Mouse (Mus musculus): ENCODE measurements at regions not wholly inside any gene's neighbourhood (a gene's known extent, or its start where the extent isn't known, plus 50 kb on each side); places are given as distances from the start of the nearest gene placed in this dataset.

DNA sequence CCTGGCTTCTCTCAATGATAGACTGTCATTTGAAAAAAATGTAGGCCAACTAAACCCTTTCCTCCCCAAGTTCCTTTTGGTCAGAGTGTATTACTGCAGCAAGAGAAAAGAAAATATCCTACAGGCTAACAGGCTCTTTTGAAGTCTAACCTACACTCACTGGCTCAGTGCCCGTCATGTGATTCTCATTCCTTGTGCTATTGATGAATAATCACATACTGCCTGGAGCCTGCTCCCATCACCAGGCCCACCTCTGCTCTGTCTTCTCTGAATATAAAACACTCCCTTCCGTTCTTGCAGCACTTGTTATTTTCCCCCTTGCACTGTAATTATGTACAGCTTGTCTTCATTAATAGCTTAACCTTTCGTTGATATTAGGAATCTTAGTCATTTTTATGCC lies 809.7 kb downstream of the Dpp10 start:
- no peaks in the 10 kb centered on the region for H3K27me3 ChIP-seq (ENCODE audit: control insufficient read depth, insufficient read depth, low read length)
- H3K27ac ChIP-seq (replicated peaks; ENCODE audit: low read depth, low read length) = no peak overlapping the region
- H3K9ac ChIP-seq (ENCODE audit: low read depth, low read length, severe bottlenecking) = no peak overlapping the region
- no peak overlapping the region for H3K4me2 ChIP-seq (replicated peaks; ENCODE audit: low read depth, low read length, severe bottlenecking)
- H3K9me3 ChIP-seq (ENCODE audit: control insufficient read depth, low read length) = no peaks in the 10 kb centered on the region
- H3K36me3 ChIP-seq (ENCODE audit: control insufficient read depth, insufficient read depth, low read length) = no peaks in the 10 kb centered on the region
- ATAC-seq (ENCODE audit: low FRiP score, low read depth) = no peak
- no peak for TF ChIP-seq POLR2A (IDR thresholded peaks at IDR 0.05; ENCODE audit: borderline replicate concordance, extremely low read depth, insufficient read depth, insufficient read length)
- WGBS = 49% methylated on average over 3 of the region's 3 CpGs
- DNase-seq (ENCODE audit: low spot score) = peak; percentile 13
- H3K4me3 ChIP-seq (replicated peaks; ENCODE audit: low read length) = no peak overlapping the region
- no peaks in the 10 kb centered on the region for H3K4me1 ChIP-seq (ENCODE audit: control insufficient read depth, insufficient read depth, low read length)

DNA sequence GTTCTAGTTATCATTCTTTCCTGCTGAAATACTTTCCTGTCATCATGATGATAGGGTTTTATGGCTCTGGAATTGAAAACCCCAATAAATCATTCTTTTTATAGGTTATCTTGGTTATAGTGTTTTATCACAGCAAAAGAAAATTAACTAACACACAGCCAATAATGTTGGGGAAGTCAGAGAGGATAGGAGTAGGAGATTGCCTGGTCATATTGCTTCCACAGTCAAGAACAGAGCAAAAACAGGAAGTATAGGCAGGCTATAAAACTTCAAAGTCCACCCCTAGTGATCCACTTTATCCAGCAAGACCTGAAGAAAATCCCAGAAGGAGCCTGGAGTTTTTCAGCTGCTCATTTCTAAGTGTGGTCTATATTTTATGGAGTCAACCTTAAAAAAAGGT lies 824.4 kb downstream of the Dpp10 start:
- Histone ChIP-seq H3K27ac (replicated peaks; ENCODE audit: low read depth, low read length) (no peak overlapping the region), H3K9ac (ENCODE audit: low read depth, low read length, severe bottlenecking) (no peak overlapping the region), H3K4me2 (replicated peaks; ENCODE audit: low read depth, low read length, severe bottlenecking) (no peak overlapping the region), H3K36me3 (ENCODE audit: control insufficient read depth, insufficient read depth, low read length) (no peaks in the 10 kb centered on the region), H3K27me3 (ENCODE audit: control insufficient read depth, insufficient read depth, low read length) (no peaks in the 10 kb centered on the region), H3K4me3 (replicated peaks; ENCODE audit: low read length) (no peak overlapping the region), H3K4me1 (ENCODE audit: control insufficient read depth, insufficient read depth, low read length) (no peaks in the 10 kb centered on the region), H3K9me3 (ENCODE audit: control insufficient read depth, low read length) (no peaks in the 10 kb centered on the region)
- TF ChIP-seq POLR2A (IDR thresholded peaks at IDR 0.05; ENCODE audit: borderline replicate concordance, extremely low read depth, insufficient read depth, insufficient read length) = no peak
- ATAC-seq (ENCODE audit: low FRiP score, low read depth) (no peak), DNase-seq (ENCODE audit: low spot score) (no peak)

- 48% methylated on average over 2 of the region's 2 CpGs for WGBS
- ATAC-seq (ENCODE audit: low FRiP score, low read depth) (no peak), DNase-seq (ENCODE audit: low spot score) (no peak)
- H3K27me3 ChIP-seq (ENCODE audit: control insufficient read depth, insufficient read depth, low read length) = no peaks in the 10 kb centered on the region
- H3K9ac ChIP-seq (ENCODE audit: low read depth, low read length, severe bottlenecking) = no peak overlapping the region
- no peaks in the 10 kb centered on the region for H3K4me1 ChIP-seq (ENCODE audit: control insufficient read depth, insufficient read depth, low read length)
- H3K9me3 ChIP-seq (ENCODE audit: control insufficient read depth, low read length) = no peaks in the 10 kb centered on the region
- H3K36me3 ChIP-seq (ENCODE audit: control insufficient read depth, insufficient read depth, low read length) = no peaks in the 10 kb centered on the region
- no peak overlapping the region for H3K4me2 ChIP-seq (replicated peaks; ENCODE audit: low read depth, low read length, severe bottlenecking)
- H3K27ac ChIP-seq (replicated peaks; ENCODE audit: low read depth, low read length) = no peak overlapping the region
- no peak overlapping the region for H3K4me3 ChIP-seq (replicated peaks; ENCODE audit: low read length)
- TF ChIP-seq POLR2A (IDR thresholded peaks at IDR 0.05; ENCODE audit: borderline replicate concordance, extremely low read depth, insufficient read depth, insufficient read length) = no peak
Observed at GRCm38 (mm10) chr1:123220494-123220893, 824.9 kb downstream of the Dpp10 start.

Data from limb, embryonic 14.5 days (tissue).